Mouse (Mus musculus) midbrain, embryonic 14.5 days (tissue): ENCODE results near the gene Chst15. TPM values are rescaled to one million over a fixed set of nuclear protein-coding genes. Genes with fewer than 3 reads are reported as not detected.

Experiments used
- ATAC-seq: fragments of 200-750 bp; cut with Nextera tagmentation; 2 replicates; pipeline ENCODE4 v1.8.0; 2017; ENCODE audit warnings: moderate number of reproducible peaks, moderate library complexity; ENCODE audit not compliant: low FRiP score, low TSS enrichment
- DNase-seq: peaks from one replicate; pipeline ENCODE4 v3.0.0-alpha.2; 2015
- H3K27ac ChIP-seq: fragments of 300-500 bp; sonication (generic); replicated peaks from 2 replicates; pipeline ENCODE4 v1.5.1; 2014; ENCODE audit warnings: mild to moderate bottlenecking, low read depth, low read length, moderate library complexity
- H3K27me3 ChIP-seq: fragments of 300-500 bp; sonication (generic); 2 replicates; pipeline ENCODE4 v1.6.1; 2014; ENCODE audit warnings: low read length, control low read depth, mixed read lengths; ENCODE audit not compliant: control insufficient read depth, insufficient read depth
- H3K36me3 ChIP-seq: fragments of 300-500 bp; sonication (generic); 2 replicates; pipeline ENCODE4 v1.6.1; 2014; ENCODE audit warnings: low read length, control low read depth; ENCODE audit not compliant: control insufficient read depth, insufficient read depth
- H3K4me1 ChIP-seq: fragments of 300-500 bp; sonication (generic); 2 replicates; pipeline ENCODE4 v1.6.1; 2014; ENCODE audit warnings: mild to moderate bottlenecking, antibody characterized with exemption, low read length, control low read depth; ENCODE audit not compliant: control insufficient read depth, insufficient read depth
- H3K4me2 ChIP-seq: fragments of 300-500 bp; sonication (generic); 2 replicates; pipeline ENCODE4 v1.6.1; 2014; ENCODE audit warnings: mild to moderate bottlenecking, low read length, moderate library complexity
- H3K4me3 ChIP-seq: fragments of 300-500 bp; sonication (generic); replicated peaks from 2 replicates; pipeline ENCODE4 v1.5.1; 2014; ENCODE audit warnings: low read depth, low read length
- H3K9ac ChIP-seq: fragments of 300-500 bp; sonication (generic); replicated peaks from 2 replicates; pipeline ENCODE4 v1.6.1; 2014; ENCODE audit warnings: mild to moderate bottlenecking, low read length, moderate library complexity
- H3K9me3 ChIP-seq: fragments of 300-500 bp; sonication (generic); 2 replicates; pipeline ENCODE4 v1.6.1; 2016; ENCODE audit warnings: low read length, control low read depth, mixed read lengths; ENCODE audit not compliant: control insufficient read depth
- WGBS: fragments of 180-500 bp; shearing (Covaris S2); extraction: QIAGEN DNeasy Blood & Tissue Kit; methylation state at CpG from one replicate; pipeline ENCODE4 v1.1.7; 2014; 5-methylcytosine and 5-hydroxymethylcytosine counted together
- polyA plus RNA-seq: library from polyadenylated mRNA; unstranded; fragments of >200 nt; fragmentation: Nextera tagmentation; extraction: Ambion mirVana; gene quantifications from 2 replicates; pipeline ENCODE4 v1.2.1, GENCODE M21; 2014

Gene Chst15
- polyA plus RNA-seq, 1 experiment from 2014 or later, result 17.8 TPM

DNA sequence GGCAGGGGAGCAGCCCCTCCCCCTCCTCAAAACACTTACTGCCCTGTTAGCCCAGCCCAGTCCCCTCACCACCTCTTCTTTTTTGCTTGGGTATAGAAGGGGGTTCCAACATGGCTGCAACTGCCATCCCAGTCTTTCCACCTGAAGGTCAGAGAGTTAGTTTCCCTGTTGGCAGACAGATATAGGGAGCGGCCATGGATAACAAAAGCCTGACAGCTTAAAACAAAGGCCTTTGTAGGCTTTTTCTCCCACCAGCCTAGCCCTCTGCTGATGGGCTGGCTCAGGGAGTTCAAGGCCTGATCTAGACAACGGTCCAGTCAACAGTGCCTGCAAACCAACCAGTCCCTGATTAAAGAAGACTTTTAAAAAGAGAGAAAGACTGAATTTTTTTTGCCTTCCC lies 26.1 kb upstream of the Chst15 start:
- Histone ChIP-seq H3K36me3 (no peaks in the 10 kb centered on the region), H3K4me1 (no peaks in the 10 kb centered on the region; the same call in 1 of the 2 replicates), H3K4me2 (no peak overlapping the region), H3K27me3 (no peaks in the 10 kb centered on the region), H3K9ac (no peak overlapping the region), H3K27ac (no peak overlapping the region), H3K4me3 (no peak overlapping the region), H3K9me3 (no peaks in the 10 kb centered on the region)
- no peak for ATAC-seq
- 60% methylated on average over 2 of the region's 2 CpGs for WGBS
- no peak for DNase-seq

DNA sequence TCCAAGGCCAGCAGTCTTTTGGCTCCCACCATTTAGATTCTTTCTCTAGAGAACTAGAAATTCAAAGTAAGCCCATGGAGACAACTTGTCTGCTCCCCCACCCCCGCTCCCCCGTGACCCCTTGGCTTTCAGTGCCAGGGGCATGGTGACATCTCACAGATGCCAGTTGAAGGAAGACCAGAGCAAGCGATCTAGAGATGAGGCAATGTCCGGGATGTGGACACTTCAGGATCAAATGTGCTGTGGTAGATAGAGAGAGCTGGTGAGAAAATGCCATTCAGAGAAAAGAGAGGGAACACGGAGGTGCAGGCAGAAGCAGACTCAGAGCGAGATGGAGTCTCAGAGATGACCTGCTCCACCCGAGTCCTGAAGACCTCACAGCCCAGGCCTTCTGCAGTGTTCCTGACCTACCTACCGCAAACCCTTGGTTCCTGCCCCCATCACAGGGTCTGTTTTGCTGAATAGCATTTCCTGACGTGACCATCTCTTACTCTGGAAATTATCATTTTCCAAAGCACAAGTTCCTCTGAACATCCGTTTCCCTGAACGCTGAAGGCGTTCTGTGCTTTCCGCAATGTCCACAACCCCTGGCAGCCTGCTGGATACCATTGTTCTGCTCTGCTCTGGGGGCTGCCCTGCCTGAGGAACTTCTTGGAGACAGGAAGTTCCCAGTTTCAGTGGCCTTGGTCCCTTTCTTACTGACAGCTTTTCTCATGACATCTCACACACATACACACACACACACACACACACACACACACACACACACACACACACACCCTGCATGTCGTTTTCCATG lies 22.2 kb upstream of the Chst15 start:
- no peaks in the 10 kb centered on the region for H3K36me3 ChIP-seq
- no peaks in the 10 kb centered on the region for H3K27me3 ChIP-seq
- no peak overlapping the region for H3K27ac ChIP-seq
- DNase-seq (no peak), ATAC-seq (no peak)
- no peak overlapping the region for H3K4me2 ChIP-seq
- 87% methylated on average over 14 of the region's 14 CpGs for WGBS
- H3K9me3 ChIP-seq, result no peaks in the 10 kb centered on the region
- no peak overlapping the region for H3K4me3 ChIP-seq
- H3K9ac ChIP-seq, result no peak overlapping the region
- H3K4me1 ChIP-seq, result peaks cover 12% of the 10 kb centered on the region

GRCm38 (mm10) chr7:132338350-132338749 lies 21.3 kb upstream of the Chst15 start:
- Histone ChIP-seq H3K27me3 (no peaks in the 10 kb centered on the region), H3K4me2 (no peak overlapping the region), H3K36me3 (no peaks in the 10 kb centered on the region), H3K4me1 (peaks cover 12% of the 10 kb centered on the region), H3K9ac (no peak overlapping the region), H3K9me3 (no peaks in the 10 kb centered on the region), H3K27ac (no peak overlapping the region), H3K4me3 (no peak overlapping the region)
- ATAC-seq (no peak), DNase-seq (no peak)
- WGBS, result 72% methylated on average over 6 of the region's 6 CpGs

GRCm38 (mm10) chr7:132337268-132337917 lies 20.4 kb upstream of the Chst15 start:
- no peak for DNase-seq
- Histone ChIP-seq H3K27ac (0 out of 2 replicates have a peak overlapping the region, but pooled peaks have one; percentile 15), H3K27me3 (no peaks in the 10 kb centered on the region), H3K4me2 (no peak overlapping the region), H3K9ac (no peak overlapping the region), H3K4me1 (peaks cover 12% of the 10 kb centered on the region), H3K36me3 (no peaks in the 10 kb centered on the region), H3K9me3 (no peaks in the 10 kb centered on the region), H3K4me3 (no peak overlapping the region)
- ATAC-seq, result no peak
- 64% methylated on average over 11 of the region's 11 CpGs for WGBS

DNA sequence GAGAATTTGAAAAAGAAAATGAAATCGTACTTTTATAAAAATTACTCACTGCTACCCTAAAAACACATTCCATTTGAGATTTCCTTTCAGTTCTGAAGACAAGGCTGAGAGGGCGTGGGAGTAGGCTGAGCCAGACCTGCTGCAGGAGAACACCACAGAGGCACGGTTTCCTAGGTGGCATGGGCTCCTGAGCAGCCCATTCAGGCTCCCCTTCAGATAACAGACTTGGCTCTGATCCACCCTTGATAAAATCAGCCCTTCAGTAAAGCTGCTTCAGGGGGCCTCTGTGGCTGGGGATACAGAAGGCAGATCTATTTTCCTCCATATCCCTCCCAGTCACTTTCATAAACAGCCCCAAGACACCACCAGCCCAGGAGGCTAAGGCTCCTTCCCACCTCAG lies 19.8 kb upstream of the Chst15 start:
- 56% methylated on average over 3 of the region's 3 CpGs for WGBS
- H3K9ac ChIP-seq, result no peak overlapping the region
- ATAC-seq, result no peak
- H3K4me1 ChIP-seq, result peaks cover 16% of the 10 kb centered on the region
- H3K4me2 ChIP-seq, result no peak overlapping the region
- no peaks in the 10 kb centered on the region for H3K27me3 ChIP-seq
- no peak overlapping the region for H3K4me3 ChIP-seq
- H3K9me3 ChIP-seq, result no peaks in the 10 kb centered on the region
- H3K36me3 ChIP-seq, result no peaks in the 10 kb centered on the region
- no peak for DNase-seq
- H3K27ac ChIP-seq, result no peak overlapping the region

DNA sequence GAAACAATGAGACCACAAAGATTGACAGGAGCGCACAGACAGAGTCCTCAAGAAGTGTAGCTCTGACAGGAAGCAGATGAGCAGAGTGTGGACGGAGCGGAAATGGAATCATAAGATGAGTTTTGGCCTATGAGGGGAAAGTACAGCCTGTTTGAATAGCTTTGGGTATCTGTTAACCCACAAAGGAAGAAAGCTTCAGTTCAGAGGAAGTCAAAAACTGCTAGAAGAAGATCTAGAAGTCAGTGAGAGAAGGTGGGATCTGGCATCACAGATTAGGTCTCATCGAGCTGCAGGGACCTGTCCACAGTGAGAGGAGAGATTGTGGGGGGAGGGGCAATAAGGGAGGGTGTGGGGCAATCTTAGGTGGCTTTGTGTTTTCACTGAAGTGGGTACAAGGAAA lies 18.3 kb upstream of the Chst15 start:
- no peak overlapping the region for H3K9ac ChIP-seq
- no peak overlapping the region for H3K4me2 ChIP-seq
- H3K36me3 ChIP-seq, result no peaks in the 10 kb centered on the region
- H3K4me1 ChIP-seq, result peaks cover 18% of the 10 kb centered on the region
- H3K27ac ChIP-seq, result no peak overlapping the region
- ATAC-seq (no peak), DNase-seq (no peak)
- no peak overlapping the region for H3K4me3 ChIP-seq
- WGBS, result 91% methylated on average over 4 of the region's 4 CpGs
- no peaks in the 10 kb centered on the region for H3K27me3 ChIP-seq
- H3K9me3 ChIP-seq, result no peaks in the 10 kb centered on the region

DNA sequence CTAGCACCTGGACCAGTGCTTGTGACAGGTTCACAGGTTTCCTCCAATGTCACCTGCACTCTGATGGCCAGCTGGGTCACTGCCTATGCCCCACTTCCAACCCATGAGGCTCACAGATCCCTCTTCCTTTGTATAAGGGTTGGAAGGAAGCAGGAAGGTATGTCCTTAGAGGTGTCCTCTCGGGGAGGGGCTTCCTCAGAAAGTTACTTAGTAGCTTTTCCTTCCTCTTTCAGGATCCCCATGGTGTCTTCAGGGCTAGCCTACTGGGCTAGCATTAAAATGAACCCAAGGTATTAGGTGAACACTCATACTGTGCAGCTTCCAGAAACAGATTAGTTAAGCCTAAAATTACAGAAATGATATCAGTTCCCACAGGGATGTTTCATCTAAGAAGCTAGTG lies 16.1 kb upstream of the Chst15 start:
- no peak overlapping the region for H3K4me2 ChIP-seq
- H3K4me3 ChIP-seq, result no peak overlapping the region
- H3K27me3 ChIP-seq, result peaks cover 3% of the 10 kb centered on the region; the same call in 1 of the 2 replicates
- ATAC-seq (no peak), DNase-seq (no peak)
- no peak overlapping the region for H3K27ac ChIP-seq
- H3K36me3 ChIP-seq, result no peaks in the 10 kb centered on the region
- no peaks in the 10 kb centered on the region for H3K9me3 ChIP-seq
- H3K9ac ChIP-seq, result no peak overlapping the region
- WGBS, result 73% methylated on average over 1 of the region's 1 CpGs
- H3K4me1 ChIP-seq, result peaks cover 18% of the 10 kb centered on the region

- Histone ChIP-seq H3K4me3 (no peak overlapping the region), H3K27ac (no peak overlapping the region), H3K36me3 (no peaks in the 10 kb centered on the region), H3K27me3 (peaks cover 3% of the 10 kb centered on the region; the same call in 1 of the 2 replicates), H3K4me1 (peaks cover 12% of the 10 kb centered on the region), H3K4me2 (no peak overlapping the region), H3K9ac (no peak overlapping the region), H3K9me3 (no peaks in the 10 kb centered on the region)
- peak; percentile 59 for DNase-seq
- WGBS, result 23% methylated on average over 11 of the region's 11 CpGs
- no peak; the same call in 1 of the 2 replicates for ATAC-seq
Observed at GRCm38 (mm10) chr7:132332176-132332575, 15.1 kb upstream of the Chst15 start.

DNA sequence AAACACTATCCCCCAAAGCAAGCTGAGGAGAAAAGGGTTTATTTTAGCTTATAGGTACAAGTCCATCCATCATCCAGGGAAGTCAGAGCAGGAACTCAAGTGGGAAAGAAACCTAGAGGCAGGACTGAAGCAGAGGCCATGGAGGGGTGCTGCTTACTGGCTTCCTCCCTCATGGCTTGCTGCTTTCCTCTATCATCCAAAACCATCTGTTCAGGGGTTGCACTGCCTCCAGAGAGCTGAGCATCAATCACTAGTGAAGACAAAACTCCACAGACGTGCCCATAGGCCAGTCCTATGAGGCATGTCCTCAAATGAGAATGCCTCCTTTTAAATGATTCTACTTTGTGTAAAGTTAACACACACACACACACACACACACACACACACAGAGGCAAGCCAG lies 13.2 kb upstream of the Chst15 start:
- Histone ChIP-seq H3K4me1 (peaks cover 6% of the 10 kb centered on the region; the same call in 1 of the 2 replicates), H3K36me3 (no peaks in the 10 kb centered on the region), H3K9ac (no peak overlapping the region), H3K27me3 (peaks cover 3% of the 10 kb centered on the region; the same call in 1 of the 2 replicates), H3K9me3 (no peaks in the 10 kb centered on the region), H3K27ac (no peak overlapping the region), H3K4me3 (no peak overlapping the region), H3K4me2 (no peak overlapping the region)
- ATAC-seq (no peak), DNase-seq (no peak)
- WGBS, result 65% methylated on average over 1 of the region's 1 CpGs
